Mouse (Mus musculus): ENCODE data around the gene Foxp1. TPM values are rescaled to one million over a fixed set of nuclear protein-coding genes. Genes with fewer than 3 reads are reported as not detected.
A peak's percentile ranks its signal among the peaks of the same experiment; 100 is the strongest.

Gene Foxp1
- polyA plus RNA-seq, 1 experiment from 2014 or later: 38.0 TPM

DNA sequence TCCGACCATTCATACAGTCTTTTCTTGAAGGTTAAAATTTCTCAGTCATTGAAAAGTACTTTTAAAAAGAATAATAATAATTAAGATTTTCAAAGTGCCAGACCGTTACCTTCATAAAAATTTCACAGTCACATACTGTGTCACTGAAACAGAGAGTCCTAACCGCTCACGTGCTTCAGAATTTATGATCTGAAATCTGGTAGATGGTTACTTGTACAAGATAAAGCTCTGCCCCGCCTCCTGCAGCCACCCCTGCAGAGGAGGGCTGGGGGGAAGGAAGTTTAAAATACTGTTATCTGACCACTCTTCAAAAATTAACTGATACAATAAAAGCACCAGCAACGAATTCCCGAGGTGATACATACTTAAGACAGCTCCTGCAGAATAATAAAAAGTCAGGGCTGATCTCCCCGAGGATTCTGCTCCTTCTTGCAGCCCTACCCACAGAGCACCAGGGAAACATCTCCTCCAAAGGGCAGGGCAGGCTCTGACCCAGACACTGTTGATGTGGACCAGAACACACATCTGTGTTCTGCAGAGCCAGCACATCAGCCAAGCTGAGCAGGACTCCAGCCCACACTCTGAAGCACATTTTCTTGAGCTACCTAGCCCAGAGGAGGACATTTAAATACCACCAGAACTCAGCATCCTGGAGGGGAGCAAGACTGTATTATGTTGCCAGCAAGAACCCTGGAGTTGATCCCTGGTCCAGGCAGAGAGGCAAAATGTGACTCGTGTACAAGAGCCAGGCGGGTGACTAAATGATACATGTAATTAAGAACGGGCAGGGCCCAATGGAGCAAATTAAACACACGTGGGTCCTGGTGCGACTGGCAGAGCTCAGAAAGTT is 316.7 kb downstream of the Foxp1 start:
- TF ChIP-seq CTCF (IDR thresholded peaks at IDR 0.05; ENCODE audit: low read depth): no peak
- Histone ChIP-seq H3K4me1 (replicated peaks; ENCODE audit: insufficient read depth, low read length) (peaks cover 27% of the 10 kb centered on the region), H3K9ac (ENCODE audit: low read depth, low read length) (no peak overlapping the region), H3K36me3 (ENCODE audit: insufficient read depth, low read length) (no peaks in the 10 kb centered on the region), H3K9me3 (replicated peaks; ENCODE audit: low read length) (no peaks in the 10 kb centered on the region), H3K27ac (no peak overlapping the region), H3K4me3 (replicated peaks; ENCODE audit: low read depth, low read length) (no peak overlapping the region), H3K4me2 (ENCODE audit: low read length) (no peak overlapping the region), H3K27me3 (ENCODE audit: insufficient read depth, low read length) (no peaks in the 10 kb centered on the region)
- ATAC-seq (replicated peaks; ENCODE audit: low FRiP score, low read depth): no peak
- DNase-seq (ENCODE audit: low spot score): no peak
- WGBS: 31% methylated on average over 13 of the region's 13 CpGs

DNA sequence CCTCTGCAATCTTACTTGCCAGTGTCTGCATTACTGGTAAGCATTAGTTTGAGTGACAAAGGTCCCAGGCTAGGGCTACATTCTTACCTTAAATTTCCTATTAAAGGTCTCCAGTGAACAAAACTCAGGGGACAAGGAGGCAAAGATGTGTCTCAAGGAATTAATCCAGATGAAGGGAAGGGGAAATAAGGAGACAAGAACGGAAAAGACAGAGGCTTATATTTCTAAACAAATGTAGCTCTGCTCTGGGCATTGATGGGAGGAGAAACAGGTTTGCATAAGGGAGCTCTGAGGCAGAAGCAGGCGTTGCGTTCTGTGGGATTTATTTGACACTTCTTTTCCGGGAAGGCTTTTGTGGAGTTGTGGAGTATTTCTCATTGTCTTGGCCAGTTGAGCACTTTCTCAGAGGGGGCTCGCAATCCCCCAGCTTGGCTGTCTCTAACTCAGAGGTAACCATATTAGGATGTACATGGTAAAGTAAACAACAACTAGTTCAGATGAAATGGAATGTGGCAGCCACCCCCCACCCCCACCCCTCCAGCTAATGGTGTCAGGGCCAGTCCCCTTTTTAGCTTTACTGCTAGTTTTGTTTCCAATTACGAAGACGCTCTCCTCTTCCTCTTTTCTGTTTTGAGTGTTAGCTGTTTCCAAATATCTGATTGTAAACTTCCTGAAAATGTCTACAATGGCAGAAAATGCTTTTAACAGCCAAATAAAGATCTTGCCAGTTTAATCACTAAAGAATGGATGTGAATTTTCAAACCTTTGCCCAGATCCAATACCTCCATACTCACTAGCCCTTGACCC is 317.5 kb downstream of the Foxp1 start:
- WGBS: 17% methylated on average over 7 of the region's 7 CpGs
- peaks cover 33% of the 10 kb centered on the region for H3K4me1 ChIP-seq (replicated peaks; ENCODE audit: insufficient read depth, low read length)

DNA sequence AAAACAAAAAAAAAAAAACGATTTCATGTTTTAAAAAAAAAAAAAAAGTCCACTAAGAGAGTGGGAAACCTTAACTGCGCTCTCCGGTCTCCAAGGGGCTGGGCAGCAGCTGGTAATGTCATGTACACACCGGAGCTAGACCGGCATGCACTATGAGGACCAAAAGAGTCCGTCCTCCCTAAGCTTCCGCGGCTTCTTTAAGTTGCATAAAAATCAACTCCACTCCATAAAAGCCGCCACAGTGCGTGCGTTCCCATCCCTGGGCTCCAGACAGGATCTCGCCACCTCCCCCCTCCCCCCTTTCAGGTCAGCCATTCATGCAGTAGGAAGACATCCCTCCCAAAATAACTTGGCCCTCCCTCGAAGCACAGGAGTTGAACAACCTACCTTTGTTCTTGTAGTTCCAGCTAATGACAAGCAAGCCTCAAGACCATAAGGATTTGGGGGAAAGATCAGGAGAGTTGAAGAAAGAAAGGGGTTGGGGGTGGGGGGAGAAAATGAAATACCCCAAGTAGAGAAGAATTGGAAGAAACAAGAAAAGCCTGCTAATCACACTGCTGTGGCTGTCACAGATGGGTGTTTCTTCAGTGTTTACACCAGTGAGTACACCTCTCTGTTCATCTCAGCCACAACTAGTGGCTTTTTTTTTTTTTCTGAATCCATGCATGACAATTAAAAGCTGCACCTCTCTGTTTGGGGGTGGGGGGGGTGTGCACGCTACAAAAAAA is 318.3 kb downstream of the Foxp1 start:
- ATAC-seq (replicated peaks; ENCODE audit: low FRiP score, low read depth): no peak
- TF ChIP-seq CTCF (IDR thresholded peaks at IDR 0.05; ENCODE audit: low read depth): no peak
- H3K27ac ChIP-seq: no peak overlapping the region
- H3K4me2 ChIP-seq (ENCODE audit: low read length): peak overlapping the region; percentile 40
- H3K9me3 ChIP-seq (replicated peaks; ENCODE audit: low read length): no peaks in the 10 kb centered on the region
- no peaks in the 10 kb centered on the region for H3K36me3 ChIP-seq (ENCODE audit: insufficient read depth, low read length)
- no peak overlapping the region for H3K9ac ChIP-seq (ENCODE audit: low read depth, low read length)
- no peak overlapping the region for H3K4me3 ChIP-seq (replicated peaks; ENCODE audit: low read depth, low read length)
- 5% methylated on average over 14 of the region's 14 CpGs for WGBS
- peaks cover 33% of the 10 kb centered on the region for H3K4me1 ChIP-seq (replicated peaks; ENCODE audit: insufficient read depth, low read length)
- no peaks in the 10 kb centered on the region for H3K27me3 ChIP-seq (ENCODE audit: insufficient read depth, low read length)
- DNase-seq (ENCODE audit: low spot score): no peak

More for the DNA sequence above, 317.5 kb downstream of the Foxp1 start:
- Histone ChIP-seq H3K4me3 (replicated peaks; ENCODE audit: low read depth, low read length) (no peak overlapping the region), H3K4me2 (ENCODE audit: low read length) (peak overlapping the region; percentile 40; the same call in 1 of the 2 replicates), H3K36me3 (ENCODE audit: insufficient read depth, low read length) (no peaks in the 10 kb centered on the region), H3K27ac (no peak overlapping the region), H3K9me3 (replicated peaks; ENCODE audit: low read length) (no peaks in the 10 kb centered on the region), H3K9ac (ENCODE audit: low read depth, low read length) (no peak overlapping the region), H3K27me3 (ENCODE audit: insufficient read depth, low read length) (no peaks in the 10 kb centered on the region)
- DNase-seq (ENCODE audit: low spot score): no peak
- ATAC-seq (replicated peaks; ENCODE audit: low FRiP score, low read depth): no peak
- TF ChIP-seq CTCF (IDR thresholded peaks at IDR 0.05; ENCODE audit: low read depth): no peak

DNA sequence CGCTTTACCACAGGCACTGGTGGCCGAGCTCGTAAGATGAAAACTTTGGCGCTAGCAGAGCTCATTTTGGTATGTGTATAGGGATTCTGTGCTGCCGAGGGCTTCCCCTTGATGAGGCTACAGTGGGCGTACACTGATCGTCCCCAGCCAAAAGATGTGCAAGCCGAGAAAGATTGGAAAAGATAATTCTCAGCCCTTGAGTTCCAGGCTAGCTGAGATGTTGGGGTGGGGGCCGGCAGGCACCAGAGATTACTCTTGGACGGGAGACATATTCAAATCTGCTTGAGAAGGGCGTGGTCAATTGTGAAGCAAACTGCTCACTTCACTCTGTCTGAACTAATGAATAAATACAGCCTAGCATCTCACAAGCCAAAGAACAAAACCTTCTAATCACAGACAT is 319.3 kb downstream of the Foxp1 start:
- H3K4me3 ChIP-seq (replicated peaks; ENCODE audit: low read depth, low read length): no peak overlapping the region

DNA sequence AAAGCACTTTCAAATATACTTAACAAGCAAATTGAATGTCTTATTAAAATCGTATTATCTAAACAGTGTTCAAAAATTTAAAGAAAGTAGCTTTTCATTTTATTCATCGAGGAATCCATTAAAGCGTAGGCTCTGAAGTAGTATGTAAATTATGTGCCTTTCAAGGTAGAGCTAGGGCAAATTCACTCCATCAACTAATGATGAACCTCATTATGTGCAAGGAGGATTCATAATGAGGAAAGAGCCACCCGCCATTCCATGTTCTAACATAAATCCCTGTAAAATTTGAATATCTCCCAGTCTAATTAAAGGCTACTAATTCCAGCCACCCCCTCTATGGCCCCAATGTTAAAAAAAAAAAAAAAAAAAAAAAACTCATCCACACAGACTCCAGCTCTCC is 319.7 kb downstream of the Foxp1 start:
- H3K4me2 ChIP-seq (ENCODE audit: low read length): no peak overlapping the region
- no peak overlapping the region for H3K9ac ChIP-seq (ENCODE audit: low read depth, low read length)
- no peaks in the 10 kb centered on the region for H3K27me3 ChIP-seq (ENCODE audit: insufficient read depth, low read length)
- H3K9me3 ChIP-seq (replicated peaks; ENCODE audit: low read length): no peaks in the 10 kb centered on the region
- no peak overlapping the region for H3K4me3 ChIP-seq (replicated peaks; ENCODE audit: low read depth, low read length)
- 88% methylated on average over 4 of the region's 4 CpGs for WGBS
- H3K36me3 ChIP-seq (ENCODE audit: insufficient read depth, low read length): no peaks in the 10 kb centered on the region
- DNase-seq (ENCODE audit: low spot score) (no peak), ATAC-seq (replicated peaks; ENCODE audit: low FRiP score, low read depth) (no peak)
- no peak for TF ChIP-seq CTCF (IDR thresholded peaks at IDR 0.05; ENCODE audit: low read depth)
- H3K4me1 ChIP-seq (replicated peaks; ENCODE audit: insufficient read depth, low read length): peaks cover 33% of the 10 kb centered on the region
- no peak overlapping the region for H3K27ac ChIP-seq

More for the DNA sequence above, 319.3 kb downstream of the Foxp1 start:
- Histone ChIP-seq H3K36me3 (ENCODE audit: insufficient read depth, low read length) (no peaks in the 10 kb centered on the region), H3K4me2 (ENCODE audit: low read length) (no peak overlapping the region), H3K4me1 (replicated peaks; ENCODE audit: insufficient read depth, low read length) (peaks cover 33% of the 10 kb centered on the region), H3K9ac (ENCODE audit: low read depth, low read length) (no peak overlapping the region), H3K9me3 (replicated peaks; ENCODE audit: low read length) (no peaks in the 10 kb centered on the region), H3K27ac (no peak overlapping the region), H3K27me3 (ENCODE audit: insufficient read depth, low read length) (no peaks in the 10 kb centered on the region)
- DNase-seq (ENCODE audit: low spot score): no peak
- ATAC-seq (replicated peaks; ENCODE audit: low FRiP score, low read depth): no peak
- no peak for TF ChIP-seq CTCF (IDR thresholded peaks at IDR 0.05; ENCODE audit: low read depth)
- 56% methylated on average over 11 of the region's 11 CpGs for WGBS

DNA sequence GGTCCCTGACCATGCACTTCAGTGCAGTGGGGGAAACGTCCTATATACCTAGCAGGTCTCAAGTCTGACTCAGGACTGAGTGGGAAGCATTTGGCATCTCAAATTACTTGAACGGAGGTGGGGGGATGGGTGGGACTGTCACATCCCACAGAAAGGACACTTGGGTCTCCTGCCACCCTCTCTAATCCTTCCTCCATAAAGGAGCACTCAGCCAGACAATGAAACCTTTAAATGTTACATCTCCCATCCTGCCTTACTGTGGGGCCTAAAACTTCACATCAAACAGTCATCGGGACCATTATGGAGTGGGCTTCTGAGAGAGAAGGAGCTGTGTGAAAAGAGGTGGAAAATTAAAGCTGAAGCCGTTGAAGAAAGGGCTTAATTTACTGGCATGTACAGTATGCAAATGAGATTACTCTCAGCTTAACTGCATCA is 321.2 kb downstream of the Foxp1 start:
- no peaks in the 10 kb centered on the region for H3K9me3 ChIP-seq (replicated peaks; ENCODE audit: low read length)
- H3K4me1 ChIP-seq (replicated peaks; ENCODE audit: insufficient read depth, low read length): peaks cover 30% of the 10 kb centered on the region
- 14% methylated on average over 4 of the region's 4 CpGs for WGBS
- H3K27me3 ChIP-seq (ENCODE audit: insufficient read depth, low read length): no peaks in the 10 kb centered on the region
- H3K9ac ChIP-seq (ENCODE audit: low read depth, low read length): no peak overlapping the region
- H3K36me3 ChIP-seq (ENCODE audit: insufficient read depth, low read length): no peaks in the 10 kb centered on the region
- H3K4me2 ChIP-seq (ENCODE audit: low read length): no peak overlapping the region
- H3K4me3 ChIP-seq (replicated peaks; ENCODE audit: low read depth, low read length): no peak overlapping the region
- no peak overlapping the region for H3K27ac ChIP-seq
- DNase-seq (ENCODE audit: low spot score) (no peak), ATAC-seq (replicated peaks; ENCODE audit: low FRiP score, low read depth) (no peak)
- TF ChIP-seq CTCF (IDR thresholded peaks at IDR 0.05; ENCODE audit: low read depth): no peak
